Mouse (Mus musculus): ENCODE data around the gene Slc13a2.

DNA sequence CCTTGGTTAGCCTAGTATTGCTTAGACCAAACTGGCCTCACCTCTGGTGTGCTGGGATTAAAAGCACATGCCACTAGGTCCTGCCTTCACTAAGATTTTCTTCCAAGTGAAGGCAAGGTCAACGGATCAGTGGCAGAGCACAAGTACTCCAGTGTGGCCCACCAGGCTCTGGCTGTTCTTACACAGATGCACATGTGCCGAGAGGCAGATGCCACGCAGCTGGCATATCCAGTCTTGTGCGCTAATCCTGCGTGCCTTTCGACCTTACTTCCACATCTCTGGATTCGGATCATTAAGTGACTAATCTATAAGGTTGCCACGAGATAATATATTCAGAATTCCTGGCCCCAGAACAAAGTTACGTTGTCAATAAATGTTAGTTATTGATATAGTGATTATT lies 43.1 kb upstream of the Slc13a2 start:
- TF ChIP-seq POLR2A (IDR thresholded peaks at IDR 0.05; ENCODE audit: insufficient read depth, low read length) (no peak), CTCF (IDR thresholded peaks at IDR 0.05; ENCODE audit: low read depth, low read length) (no peak), EP300 (IDR thresholded peaks at IDR 0.05; ENCODE audit: insufficient read depth, low read depth, low read length) (no peak)

Measured in ES-Bruce4 (cell line).